Mouse (Mus musculus): ENCODE results near the gene Olfr910.

The Olfr910 gene

DNA sequence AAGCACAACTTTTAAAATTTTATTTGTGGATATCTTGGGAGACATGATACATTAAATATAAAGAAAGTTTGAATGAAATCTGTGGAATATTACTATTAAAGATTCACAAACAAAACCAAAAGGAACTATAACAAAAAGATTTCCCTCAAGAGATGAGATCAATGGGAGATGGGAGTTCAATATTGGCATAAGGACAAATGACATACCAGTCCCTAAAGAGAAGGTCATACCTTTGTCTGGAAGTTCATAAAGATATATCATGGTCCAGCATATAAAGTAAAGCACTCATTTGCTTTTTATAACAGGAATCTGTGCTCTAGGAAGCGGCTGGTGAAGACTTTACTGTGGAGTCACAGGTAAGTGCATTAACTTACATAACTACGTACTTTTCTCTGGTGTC is at the start of gene Olfr910:
Gene Olfr910, plus strand, starts transcription at position 301 of the 400 bp plus-strand sequence.
- no peak for DNase-seq (ENCODE audit: low read depth, low spot score)

DNA sequence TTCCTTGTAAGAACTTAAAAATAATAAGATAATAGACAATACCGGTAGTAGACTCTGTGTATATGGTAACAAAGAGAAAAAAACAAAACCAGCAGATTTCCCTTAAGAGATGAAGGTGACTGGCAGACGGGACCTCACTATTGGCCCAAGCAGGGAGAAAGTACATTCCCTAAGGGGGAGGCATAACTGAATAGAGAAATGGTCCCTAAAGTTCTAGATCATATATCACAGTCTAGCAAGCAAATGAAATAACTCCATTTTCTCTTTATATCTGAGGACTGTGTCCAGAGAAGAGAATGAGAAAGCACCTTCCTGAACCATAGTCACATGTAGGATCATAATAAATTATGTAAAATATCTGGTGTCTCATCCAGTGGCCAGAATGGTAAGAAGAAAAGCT is 42.1 kb upstream of the Olfr910 start, which contains the start of gene Olfr907:
Gene Olfr907, plus strand, starts transcription at position 301 of the 400 bp plus-strand sequence.
- DNase-seq (ENCODE audit: low read depth, low spot score): no peak

DNA sequence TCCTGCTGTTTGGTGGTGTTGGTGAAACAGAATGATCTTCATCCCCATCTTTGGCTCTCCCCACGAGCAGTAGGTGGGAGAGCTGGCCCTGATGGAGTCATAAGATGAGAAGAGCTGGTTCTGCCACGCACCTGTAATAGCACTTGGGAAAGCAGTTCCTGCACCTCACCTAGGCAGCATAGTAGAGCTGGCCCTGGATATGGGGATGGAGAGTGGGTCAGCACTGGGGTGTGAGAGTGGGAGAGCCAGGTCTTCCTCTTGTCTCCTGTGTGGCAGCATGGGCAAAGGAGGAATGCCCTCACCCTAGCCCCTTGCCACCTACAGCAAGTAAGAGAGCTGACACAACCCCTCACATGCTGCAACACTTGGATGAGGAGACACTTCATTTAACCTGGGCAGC is 25.3 kb upstream of the Olfr910 start:
- no peak for DNase-seq (ENCODE audit: low read depth, low spot score)

DNA sequence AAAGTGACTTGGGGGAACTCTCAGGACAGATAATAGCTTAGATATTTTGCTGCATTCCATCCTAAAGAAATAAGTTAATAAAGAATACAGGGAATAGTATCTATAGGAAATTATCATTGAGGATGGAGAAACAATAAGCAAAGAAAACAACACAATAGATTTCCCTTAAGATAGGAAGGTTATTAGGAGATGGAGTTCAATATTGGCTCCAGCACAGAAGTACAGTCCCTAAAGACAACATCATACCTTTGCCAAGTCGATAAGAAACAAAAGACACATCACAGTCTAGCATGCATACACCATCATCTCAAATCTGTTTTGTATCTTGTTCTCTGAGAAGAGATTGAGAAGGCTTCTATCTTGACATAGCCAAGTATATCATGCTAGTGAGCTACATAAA is 16.4 kb upstream of the Olfr910 start, which contains the start of gene Olfr911-ps1:
Gene Olfr911-ps1, plus strand, starts transcription at position 301 of the 400 bp plus-strand sequence.
- DNase-seq (ENCODE audit: low read depth, low spot score): no peak

DNA sequence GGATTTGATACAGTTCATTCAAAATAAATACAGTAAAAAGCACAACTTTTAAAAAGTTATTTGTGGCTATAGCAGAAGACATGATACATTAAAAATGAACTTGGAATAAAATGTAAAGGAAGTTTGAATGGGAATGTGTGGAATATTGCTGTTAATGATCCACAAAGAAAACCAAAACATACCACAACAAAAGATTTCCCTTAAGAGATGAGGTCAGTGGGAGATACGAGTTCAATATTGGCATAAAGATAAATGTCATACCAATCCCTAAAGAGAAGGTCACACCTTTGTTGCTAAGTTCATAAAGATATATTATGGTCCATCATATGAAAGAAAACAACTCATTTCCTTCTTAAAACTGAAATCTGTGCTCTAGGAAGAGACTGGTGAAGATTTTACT is 42.2 kb downstream of the Olfr910 start, which contains the start of gene Olfr912:
Gene Olfr912, plus strand, starts transcription at position 301 of the 400 bp plus-strand sequence.
- no peak for DNase-seq (ENCODE audit: low read depth, low spot score)

Measured in WW6 (cell line).